Mouse (Mus musculus) midbrain, embryonic 14.5 days (tissue): ENCODE measurements at regions not wholly inside any gene's neighbourhood (a gene's known extent, or its start where the extent isn't known, plus 50 kb on each side); places are given as distances from the start of the nearest gene placed in this dataset.
"Not testable (repeated sequence)": the region's sequence is repeated elsewhere in the genome, so short reads cannot be mapped to it uniquely, and the experiment has no call there.

Source experiments
- ATAC-seq: fragments of 200-750 bp; cut with Nextera tagmentation; 2 replicates; pipeline ENCODE4 v1.8.0; 2017; ENCODE audit warnings: moderate number of reproducible peaks, moderate library complexity; ENCODE audit not compliant: low FRiP score, low TSS enrichment
- DNase-seq: peaks from one replicate; pipeline ENCODE4 v3.0.0-alpha.2; 2015
- H3K27ac ChIP-seq: fragments of 300-500 bp; sonication (generic); replicated peaks from 2 replicates; pipeline ENCODE4 v1.5.1; 2014; ENCODE audit warnings: mild to moderate bottlenecking, low read depth, low read length, moderate library complexity
- H3K27me3 ChIP-seq: fragments of 300-500 bp; sonication (generic); 2 replicates; pipeline ENCODE4 v1.6.1; 2014; ENCODE audit warnings: low read length, control low read depth, mixed read lengths; ENCODE audit not compliant: control insufficient read depth, insufficient read depth
- H3K36me3 ChIP-seq: fragments of 300-500 bp; sonication (generic); 2 replicates; pipeline ENCODE4 v1.6.1; 2014; ENCODE audit warnings: low read length, control low read depth; ENCODE audit not compliant: control insufficient read depth, insufficient read depth
- H3K4me1 ChIP-seq: fragments of 300-500 bp; sonication (generic); 2 replicates; pipeline ENCODE4 v1.6.1; 2014; ENCODE audit warnings: mild to moderate bottlenecking, antibody characterized with exemption, low read length, control low read depth; ENCODE audit not compliant: control insufficient read depth, insufficient read depth
- H3K4me2 ChIP-seq: fragments of 300-500 bp; sonication (generic); 2 replicates; pipeline ENCODE4 v1.6.1; 2014; ENCODE audit warnings: mild to moderate bottlenecking, low read length, moderate library complexity
- H3K4me3 ChIP-seq: fragments of 300-500 bp; sonication (generic); replicated peaks from 2 replicates; pipeline ENCODE4 v1.5.1; 2014; ENCODE audit warnings: low read depth, low read length
- H3K9ac ChIP-seq: fragments of 300-500 bp; sonication (generic); replicated peaks from 2 replicates; pipeline ENCODE4 v1.6.1; 2014; ENCODE audit warnings: mild to moderate bottlenecking, low read length, moderate library complexity
- H3K9me3 ChIP-seq: fragments of 300-500 bp; sonication (generic); 2 replicates; pipeline ENCODE4 v1.6.1; 2016; ENCODE audit warnings: low read length, control low read depth, mixed read lengths; ENCODE audit not compliant: control insufficient read depth
- WGBS: fragments of 180-500 bp; shearing (Covaris S2); extraction: QIAGEN DNeasy Blood & Tissue Kit; methylation state at CpG from one replicate; pipeline ENCODE4 v1.1.7; 2014; 5-methylcytosine and 5-hydroxymethylcytosine counted together

- H3K4me2 ChIP-seq, H3K4me3 ChIP-seq, H3K9me3 ChIP-seq, ATAC-seq, H3K36me3 ChIP-seq, H3K4me1 ChIP-seq, H3K27me3 ChIP-seq, H3K9ac ChIP-seq, H3K27ac ChIP-seq, DNase-seq: not testable (repeated sequence)
- WGBS: 89% methylated on average over 2 of the region's 2 CpGs
Measured at GRCm38 (mm10) chr19:35485616-35486015, 563.5 kb downstream of the Kif20b start.

DNA sequence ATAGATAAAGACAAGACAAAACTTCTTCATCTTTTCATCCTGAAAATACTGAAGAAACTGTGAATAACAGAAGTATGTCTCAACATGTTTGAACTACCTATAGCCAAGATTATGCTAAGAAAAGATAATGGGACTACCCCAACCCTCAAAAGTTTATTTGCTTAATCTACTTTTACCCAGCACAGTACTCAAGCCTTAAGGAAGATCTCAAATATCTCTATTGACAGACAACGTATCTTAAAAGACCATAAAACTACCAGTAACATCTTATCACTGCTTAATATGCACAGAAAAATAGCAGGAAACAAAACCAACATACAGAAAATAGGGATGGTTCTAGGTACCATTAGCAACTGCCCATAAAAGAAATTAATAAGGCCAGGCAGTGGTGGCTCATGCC is 560.3 kb downstream of the Kif20b start:
- H3K9me3 ChIP-seq: no peaks in the 10 kb centered on the region
- no peak overlapping the region for H3K9ac ChIP-seq
- WGBS: 66% methylated on average over 1 of the region's 1 CpGs
- no peaks in the 10 kb centered on the region for H3K27me3 ChIP-seq
- no peak overlapping the region for H3K4me3 ChIP-seq
- ATAC-seq: no peak
- no peaks in the 10 kb centered on the region for H3K4me1 ChIP-seq
- no peak overlapping the region for H3K4me2 ChIP-seq
- H3K27ac ChIP-seq: no peak overlapping the region
- DNase-seq: no peak
- H3K36me3 ChIP-seq: no peaks in the 10 kb centered on the region

GRCm38 (mm10) chr19:35453942-35454341 is 531.8 kb downstream of the Kif20b start:
- H3K9me3 ChIP-seq: no peaks in the 10 kb centered on the region
- 76% methylated on average over 3 of the region's 3 CpGs for WGBS
- no peak overlapping the region for H3K27ac ChIP-seq
- no peak for DNase-seq
- no peak for ATAC-seq
- H3K4me2 ChIP-seq: no peak overlapping the region
- no peaks in the 10 kb centered on the region for H3K4me1 ChIP-seq
- no peaks in the 10 kb centered on the region for H3K36me3 ChIP-seq
- H3K27me3 ChIP-seq: no peaks in the 10 kb centered on the region
- H3K9ac ChIP-seq: no peak overlapping the region
- H3K4me3 ChIP-seq: no peak overlapping the region

DNA sequence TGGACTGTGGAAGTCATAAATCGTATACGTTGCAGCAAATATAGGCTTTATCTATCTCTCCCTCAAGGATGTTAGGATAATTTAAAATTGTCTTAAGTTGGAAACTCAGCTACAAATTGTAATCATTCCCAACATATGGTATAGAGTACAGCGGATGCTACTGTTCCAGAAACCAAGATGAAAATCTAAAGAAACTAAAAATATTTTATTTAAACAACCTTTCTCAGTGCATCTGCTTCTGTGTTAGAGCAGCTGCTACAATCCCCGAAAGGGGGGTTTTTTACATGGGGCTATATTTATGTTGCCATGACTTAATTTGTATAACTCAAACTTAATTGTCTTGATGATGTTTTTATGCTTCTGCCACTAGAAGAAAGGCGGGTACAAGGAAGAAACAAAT is 520.3 kb downstream of the Kif20b start:
- H3K4me1 ChIP-seq: no peaks in the 10 kb centered on the region
- no peak for DNase-seq

GRCm38 (mm10) chr19:35438074-35438473 is 515.9 kb downstream of the Kif20b start:
- no peak for ATAC-seq
- WGBS: 86% methylated on average over 2 of the region's 2 CpGs
- Histone ChIP-seq H3K9me3 (no peaks in the 10 kb centered on the region), H3K4me1 (no peaks in the 10 kb centered on the region), H3K27me3 (no peaks in the 10 kb centered on the region), H3K27ac (no peak overlapping the region), H3K9ac (no peak overlapping the region), H3K4me3 (no peak overlapping the region), H3K4me2 (no peak overlapping the region), H3K36me3 (no peaks in the 10 kb centered on the region)
- no peak for DNase-seq

More for the DNA sequence above, 520.3 kb downstream of the Kif20b start:
- no peak overlapping the region for H3K4me2 ChIP-seq
- H3K36me3 ChIP-seq: no peaks in the 10 kb centered on the region
- ATAC-seq: no peak
- no peaks in the 10 kb centered on the region for H3K27me3 ChIP-seq
- no peaks in the 10 kb centered on the region for H3K9me3 ChIP-seq
- H3K27ac ChIP-seq: no peak overlapping the region
- no peak overlapping the region for H3K4me3 ChIP-seq
- H3K9ac ChIP-seq: no peak overlapping the region
- WGBS: 94% methylated on average over 5 of the region's 5 CpGs
